Comparison of ENCODE assay signal across 10 mouse cellular contexts in genomic region chr8:70763354-70763753, GRCm38 (mm10). TPM values are rescaled to one million over a fixed set of nuclear protein-coding genes. Genes with fewer than 3 reads are reported as not detected.
DNase-seq lines count a peak whose midpoint lies in the region; ATAC-seq lines count a peak whose summit lies in the region.
"Had no signal": no experiment of that assay in that cellular context is flagged by ENCODE, and none has a peak within 500 bp of the region (broad histone marks: within the 10 kb centered on the region; RNA-seq: fewer than 3 reads in every experiment).

No protein-coding gene starts in this region.

- H3K27me3 ChIP-seq in erythroblast, embryonic 14.5 days (ENCODE audit: control insufficient read depth), result no peaks in the 10 kb centered on the region
- H3K27me3 ChIP-seq: Patski had no signal

- no peak for ATAC-seq in erythroblast, adult 5-6 weeks (replicated peaks; ENCODE audit: low FRiP score, poor library complexity, severe bottlenecking)
- ATAC-seq: Patski had no signal

- peak overlapping the region; percentile 52 for H3K4me3 ChIP-seq in erythroblast, embryonic 14.5 days (replicated peaks)
- H3K4me3 ChIP-seq: heart, embryonic 13.5 days had no signal

- peaks cover 39% of the 10 kb centered on the region for H3K36me3 ChIP-seq in erythroblast, embryonic 14.5 days (ENCODE audit: control insufficient read depth)

- H3K4me1 ChIP-seq in erythroblast, embryonic 14.5 days (ENCODE audit: control insufficient read depth), result peaks cover 95% of the 10 kb centered on the region

- peak; percentile 68 for DNase-seq in right cerebral cortex, postnatal 14 days
- no peak for DNase-seq in right cerebral cortex, adult 18-20 months
- peak; percentile 57 for DNase-seq in embryo, embryonic 9.5 days (ENCODE audit: extremely low spot score)
- DNase-seq in lung, postnatal 10 days, result peak; percentile 69
- DNase-seq in thymus, postnatal 10 days (ENCODE audit: low spot score in 2 of 2), result peak; percentile 61 to 81
- DNase-seq in left cerebral cortex, adult 9 months (ENCODE audit: low spot score in 2 of 2), result no peak

- H3K9me3 ChIP-seq in erythroblast, embryonic 14.5 days (ENCODE audit: control insufficient read depth, low read length), result no peaks in the 10 kb centered on the region
- H3K9me3 ChIP-seq: heart, embryonic 13.5 days had no signal

RNA-seq across cellular contexts. Expression of gene Mpv17l2, which starts 2.6 kb away (rescaled TPM):
- 11.4 and 15.6 TPM in 2 replicates for polyA plus RNA-seq in erythroblast, embryonic 14.5 days (2012)
- 8.2 and 9.6 TPM in 2 replicates for total RNA-seq in erythroblast, adult 5-6 weeks (2015; ENCODE audit: low replicate concordance)
- total RNA-seq in erythroblast, adult 5-6 weeks (2017; ENCODE audit: low replicate concordance), result 3.8 and 6.4 TPM in 2 replicates

RNA-seq across cellular contexts. Expression of gene Rab3a, which starts 8.9 kb away (rescaled TPM):
- 0.30 and 0.59 TPM in 2 replicates for polyA plus RNA-seq in erythroblast, embryonic 14.5 days (2012)
- total RNA-seq in erythroblast, adult 5-6 weeks (2015; ENCODE audit: low replicate concordance), result not detected in 2 replicates
- total RNA-seq in erythroblast, adult 5-6 weeks (2017; ENCODE audit: low replicate concordance), result 1.5 TPM in 1 of 2 replicates, not detected in the other

RNA-seq across cellular contexts. Expression of gene Pik3r2, which starts 13.2 kb away (rescaled TPM):
- 3.8 and 4.9 TPM in 2 replicates for polyA plus RNA-seq in erythroblast, embryonic 14.5 days (2012)
- 4.8 and 12.1 TPM in 2 replicates for total RNA-seq in erythroblast, adult 5-6 weeks (2015; ENCODE audit: low replicate concordance)
- 5.9 and 6.3 TPM in 2 replicates for total RNA-seq in erythroblast, adult 5-6 weeks (2017; ENCODE audit: low replicate concordance)

RNA-seq across cellular contexts. Expression of gene Pde4c, which starts 39.8 kb away (rescaled TPM):
- polyA plus RNA-seq in erythroblast, embryonic 14.5 days (2012), result 0.02 TPM in 1 of 2 replicates, not detected in the other
- not detected in 2 replicates for total RNA-seq in erythroblast, adult 5-6 weeks (2015; ENCODE audit: low replicate concordance)
- total RNA-seq in erythroblast, adult 5-6 weeks (2017; ENCODE audit: low replicate concordance), result not detected in 2 replicates
- polyA plus RNA-seq: heart, embryonic 13.5 days had no signal

RNA-seq across cellular contexts. Expression of gene Mast3, which starts 41.5 kb away (rescaled TPM):
- polyA plus RNA-seq in erythroblast, embryonic 14.5 days (2012), result 3.7 and 4.8 TPM in 2 replicates
- total RNA-seq in erythroblast, adult 5-6 weeks (2015; ENCODE audit: low replicate concordance), result 21.7 and 29.2 TPM in 2 replicates
- total RNA-seq in erythroblast, adult 5-6 weeks (2017; ENCODE audit: low replicate concordance), result 3.9 and 5.4 TPM in 2 replicates

Comparison
In these comparisons a context has a peak if more than half of its experiments do, and no peak if none do; other contexts are left out.
1. DNase-seq: peak in right cerebral cortex, postnatal 14 days (single experiment), embryo, embryonic 9.5 days (single experiment), lung, postnatal 10 days (single experiment) and thymus, postnatal 10 days (2 of 2); none in right cerebral cortex, adult 18-20 months (single experiment) and left cerebral cortex, adult 9 months (0 of 2).